Mouse (Mus musculus) heart, adult 8-10 months (tissue): ENCODE data around the gene Exosc9. TPM values are rescaled to one million over a fixed set of nuclear protein-coding genes. Genes with fewer than 3 reads are reported as not detected.

ENCODE experiments used
- DNase-seq: peaks from one replicate; pipeline ENCODE4 v3.0.0; 2022; ENCODE audit warnings: low spot score
- total RNA-seq, 4 experiments: library from RNA; stranded (reverse); gene quantifications; 2 replicates each; pipeline ENCODE4 v1.2.4; 2022

The Exosc9 gene
- 10 to 100 TPM; 17.5 to 19.1 (median 18.5) TPM for total RNA-seq

GRCm38 (mm10) chr3:36552406-36553047, at the start of gene Exosc9:
Exosc9 (plus strand) TSS chr3:36552606.
- DNase-seq = peak; percentile 96

GRCm38 (mm10) chr3:36505306-36505705, 47.1 kb upstream of the Exosc9 start:
- no peak for DNase-seq

GRCm38 (mm10) chr3:36505809-36506735, 46.3 kb upstream of the Exosc9 start:
- DNase-seq = no peak

GRCm38 (mm10) chr3:36511491-36511890, 40.9 kb upstream of the Exosc9 start:
- no peak for DNase-seq

- DNase-seq = no peak
Observed at GRCm38 (mm10) chr3:36516196-36516595, 36.2 kb upstream of the Exosc9 start.

- no peak for DNase-seq
Observed at GRCm38 (mm10) chr3:36521073-36522060, 31.0 kb upstream of the Exosc9 start, which contains the start of gene Gm11549. Gm11549 (minus strand) TSS chr3:36521813.

- DNase-seq = no peak
Observed at GRCm38 (mm10) chr3:36522137-36522536, 30.3 kb upstream of the Exosc9 start.

- DNase-seq = no peak
Observed at GRCm38 (mm10) chr3:36524466-36524865, 27.9 kb upstream of the Exosc9 start.

- DNase-seq = peak; percentile 50
Observed at GRCm38 (mm10) chr3:36530345-36530744, 22.1 kb upstream of the Exosc9 start.

GRCm38 (mm10) chr3:36530781-36531180, 21.6 kb upstream of the Exosc9 start:
- DNase-seq = no peak

- DNase-seq = no peak
Observed at GRCm38 (mm10) chr3:36531242-36531641, 21.2 kb upstream of the Exosc9 start.

- DNase-seq = no peak
Observed at GRCm38 (mm10) chr3:36531979-36532542, 20.3 kb upstream of the Exosc9 start.

- DNase-seq = no peak
Observed at GRCm38 (mm10) chr3:36532738-36533137, 19.7 kb upstream of the Exosc9 start.

- no peak for DNase-seq
Observed at GRCm38 (mm10) chr3:36533201-36533672, 19.2 kb upstream of the Exosc9 start.

GRCm38 (mm10) chr3:36536041-36536440, 16.4 kb upstream of the Exosc9 start:
- no peak for DNase-seq

- peak; percentile 48 for DNase-seq
Observed at GRCm38 (mm10) chr3:36537701-36538470, 14.5 kb upstream of the Exosc9 start.

- peak; percentile 26 for DNase-seq
Observed at GRCm38 (mm10) chr3:36540756-36541155, 11.7 kb upstream of the Exosc9 start.

- DNase-seq = no peak
Observed at GRCm38 (mm10) chr3:36541399-36541798, 11.0 kb upstream of the Exosc9 start.

- DNase-seq = no peak
Observed at GRCm38 (mm10) chr3:36544961-36545360, 7.4 kb upstream of the Exosc9 start.

GRCm38 (mm10) chr3:36551343-36551742, 1.1 kb upstream of the Exosc9 start:
- DNase-seq = peak; percentile 52
